Mouse (Mus musculus) embryonic facial prominence, embryonic 14.5 days (tissue): ENCODE data around the gene Ccdc171. TPM values are rescaled to one million over a fixed set of nuclear protein-coding genes. Genes with fewer than 3 reads are reported as not detected.
A peak's percentile ranks its signal among the peaks of the same experiment; 100 is the strongest.
"Not testable (repeated sequence)": the region's sequence is repeated elsewhere in the genome, so short reads cannot be mapped to it uniquely, and the experiment has no call there.

Experiments
- ATAC-seq: fragments of 200-750 bp; cut with Nextera tagmentation; 2 replicates; pipeline ENCODE4 v1.8.0; 2017; ENCODE audit warnings: low read depth, moderate number of reproducible peaks, moderate TSS enrichment
- DNase-seq: peaks from one replicate; pipeline ENCODE4 v3.0.0-alpha.2; 2015; ENCODE audit warnings: low spot score
- H3K27ac ChIP-seq: fragments of 300-500 bp; sonication (generic); replicated peaks from 2 replicates; pipeline ENCODE4 v1.5.1; 2014; ENCODE audit warnings: low read depth, mild to moderate bottlenecking, low read length, moderate library complexity
- H3K27me3 ChIP-seq: fragments of 300-500 bp; sonication (generic); replicated peaks from 2 replicates; pipeline ENCODE4 v1.6.1; 2014; ENCODE audit warnings: low read length; ENCODE audit not compliant: control insufficient read depth, insufficient read depth
- H3K36me3 ChIP-seq: fragments of 300-500 bp; sonication (generic); 2 replicates; pipeline ENCODE4 v1.6.1; 2014; ENCODE audit warnings: low read length, mixed read lengths; ENCODE audit not compliant: control insufficient read depth, insufficient read depth
- H3K4me1 ChIP-seq: fragments of 300-500 bp; sonication (generic); 2 replicates; pipeline ENCODE4 v1.6.1; 2014; ENCODE audit warnings: antibody characterized with exemption, low read length; ENCODE audit not compliant: control insufficient read depth, insufficient read depth
- H3K4me2 ChIP-seq: fragments of 300-500 bp; sonication (generic); 2 replicates; pipeline ENCODE4 v1.6.1; 2014; ENCODE audit warnings: low read depth, mild to moderate bottlenecking, low read length, moderate library complexity, mixed read lengths
- H3K4me3 ChIP-seq: fragments of 300-500 bp; sonication (generic); 2 replicates; pipeline ENCODE4 v1.5.1; 2014; ENCODE audit warnings: low read depth, mild to moderate bottlenecking, low read length
- H3K9ac ChIP-seq: fragments of 300-500 bp; sonication (generic); 2 replicates; pipeline ENCODE4 v1.6.1; 2014; ENCODE audit warnings: low read depth, mild to moderate bottlenecking, low read length, moderate library complexity, mixed read lengths
- H3K9me3 ChIP-seq: fragments of 300-500 bp; sonication (generic); 2 replicates; pipeline ENCODE4 v1.6.1; 2016; ENCODE audit warnings: low read length; ENCODE audit not compliant: control insufficient read depth
- WGBS: fragments of 180-500 bp; shearing (Covaris S2); extraction: QIAGEN DNeasy Blood & Tissue Kit; methylation state at CpG from one replicate; pipeline ENCODE4 v1.1.7; 2014; 5-methylcytosine and 5-hydroxymethylcytosine counted together
- polyA plus RNA-seq: library from polyadenylated mRNA; unstranded; fragments of >200 nt; fragmentation: Nextera tagmentation; extraction: Ambion mirVana; gene quantifications from 2 replicates; pipeline ENCODE4 v1.2.1, GENCODE M21; 2014

Gene Ccdc171
- polyA plus RNA-seq, 1 experiment from 2014 or later: 4.0 TPM

GRCm38 (mm10) chr4:83571033-83571432, 45.7 kb downstream of the Ccdc171 start:
- H3K4me2 ChIP-seq: no peak overlapping the region
- no peaks in the 10 kb centered on the region for H3K27me3 ChIP-seq
- H3K36me3 ChIP-seq: no peaks in the 10 kb centered on the region
- no peak for ATAC-seq
- no peak overlapping the region for H3K9ac ChIP-seq
- H3K9me3 ChIP-seq: no peaks in the 10 kb centered on the region
- H3K4me1 ChIP-seq: no peaks in the 10 kb centered on the region
- no peak for DNase-seq
- H3K27ac ChIP-seq: no peak overlapping the region
- no peak overlapping the region for H3K4me3 ChIP-seq
- WGBS: 83% methylated on average over 5 of the region's 5 CpGs

DNA sequence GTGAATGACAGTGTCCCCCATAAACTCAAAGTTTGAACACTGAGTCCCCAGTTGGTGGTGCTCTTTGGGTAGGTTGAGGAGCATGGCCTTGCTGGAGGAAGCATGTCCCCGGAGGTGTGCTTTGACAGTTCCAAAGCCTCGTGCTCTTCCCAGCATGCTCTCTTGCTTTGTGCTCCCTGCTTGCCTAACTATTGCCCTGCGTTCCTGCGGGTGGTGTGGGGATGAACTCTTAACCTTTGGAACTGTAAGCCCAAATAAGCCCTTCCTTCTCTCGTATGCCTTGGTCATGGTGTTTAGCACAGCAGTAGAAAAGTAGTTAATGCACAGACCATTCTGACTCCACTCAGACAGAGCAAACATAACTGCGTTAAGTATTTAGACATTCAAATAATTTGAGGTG, 47.2 kb downstream of the Ccdc171 start:
- H3K27ac ChIP-seq: no peak overlapping the region
- no peaks in the 10 kb centered on the region for H3K27me3 ChIP-seq
- WGBS: 54% methylated on average over 6 of the region's 6 CpGs

DNA sequence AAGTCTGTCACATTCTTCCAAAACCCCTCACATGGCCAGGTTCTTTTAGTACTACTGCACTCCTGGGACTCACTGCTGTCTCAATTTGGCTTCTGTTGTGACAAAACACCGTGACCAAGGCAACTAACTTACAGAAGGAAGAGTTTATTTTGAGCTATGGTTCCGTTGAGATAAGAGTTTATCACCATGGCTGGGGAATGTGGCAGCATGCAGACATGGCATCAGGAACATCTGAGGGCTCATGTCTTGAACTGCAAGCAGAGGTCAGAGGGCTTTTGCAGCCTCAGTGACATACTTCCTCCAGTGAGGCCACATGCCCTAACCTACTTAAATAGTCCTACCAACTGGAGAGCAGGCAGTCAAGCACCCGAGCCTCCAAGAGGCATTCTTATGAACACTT, 51.0 kb downstream of the Ccdc171 start:
- no peaks in the 10 kb centered on the region for H3K9me3 ChIP-seq
- H3K4me3 ChIP-seq: no peak overlapping the region
- DNase-seq (no peak), ATAC-seq (no peak)
- H3K36me3 ChIP-seq: no peaks in the 10 kb centered on the region
- no peak overlapping the region for H3K9ac ChIP-seq
- H3K27me3 ChIP-seq: no peaks in the 10 kb centered on the region
- H3K4me1 ChIP-seq: no peaks in the 10 kb centered on the region
- 70% methylated on average over 3 of the region's 3 CpGs for WGBS
- no peak overlapping the region for H3K27ac ChIP-seq
- H3K4me2 ChIP-seq: no peak overlapping the region

More for the DNA sequence above, 47.2 kb downstream of the Ccdc171 start:
- ATAC-seq: no peak
- Histone ChIP-seq H3K9me3 (no peaks in the 10 kb centered on the region), H3K36me3 (no peaks in the 10 kb centered on the region), H3K4me3 (no peak overlapping the region), H3K4me1 (no peaks in the 10 kb centered on the region), H3K4me2 (no peak overlapping the region), H3K9ac (no peak overlapping the region)
- DNase-seq: no peak

DNA sequence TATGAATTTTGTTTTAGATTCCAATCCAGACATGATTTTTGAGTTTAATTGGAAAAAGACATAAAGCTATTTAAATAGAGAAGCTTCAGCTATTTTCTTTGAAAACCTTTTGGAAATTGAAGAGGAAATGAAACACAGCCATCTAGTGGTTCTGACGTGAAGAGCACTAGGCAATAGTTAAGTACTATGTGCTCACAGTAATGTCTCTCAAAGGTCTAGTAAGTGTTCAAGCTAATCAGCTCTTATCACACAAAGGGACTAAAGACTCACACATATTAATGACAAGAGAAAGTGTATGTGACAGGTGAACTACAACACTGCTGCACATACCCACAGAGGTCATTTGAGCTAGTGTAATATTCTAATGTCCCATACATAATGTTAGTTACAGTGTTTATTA, 54.8 kb downstream of the Ccdc171 start:
- no peaks in the 10 kb centered on the region for H3K4me1 ChIP-seq
- DNase-seq (peak; percentile 13), ATAC-seq (no peak)
- H3K9ac ChIP-seq: no peak overlapping the region
- H3K36me3 ChIP-seq: no peaks in the 10 kb centered on the region
- H3K4me3 ChIP-seq: no peak overlapping the region
- no peaks in the 10 kb centered on the region for H3K27me3 ChIP-seq
- H3K9me3 ChIP-seq: no peaks in the 10 kb centered on the region
- H3K4me2 ChIP-seq: no peak overlapping the region
- 19% methylated on average over 1 of the region's 1 CpGs for WGBS
- H3K27ac ChIP-seq: no peak overlapping the region

DNA sequence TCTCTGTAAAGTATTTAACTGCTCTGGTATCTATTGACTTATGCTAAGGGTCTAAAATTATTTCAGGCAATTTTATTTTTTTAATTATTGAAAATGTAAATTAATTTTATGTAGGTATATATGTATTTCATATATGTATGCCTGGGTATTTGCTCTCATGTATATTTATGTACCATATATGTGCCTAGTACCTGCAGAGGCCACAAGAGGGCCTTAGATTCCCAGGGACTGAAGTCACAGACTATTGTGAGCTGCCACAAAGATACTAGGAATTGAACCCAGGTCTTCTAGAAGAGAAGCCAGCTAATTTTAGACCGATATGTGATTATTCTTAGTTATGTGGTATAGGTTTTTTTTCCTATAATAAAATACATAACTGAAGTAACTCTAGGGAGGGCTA, 62.2 kb downstream of the Ccdc171 start:
- no peak for ATAC-seq
- no peaks in the 10 kb centered on the region for H3K36me3 ChIP-seq
- no peaks in the 10 kb centered on the region for H3K9me3 ChIP-seq
- H3K4me2 ChIP-seq: no peak overlapping the region
- no peaks in the 10 kb centered on the region for H3K4me1 ChIP-seq
- H3K27me3 ChIP-seq: no peaks in the 10 kb centered on the region
- DNase-seq: no peak
- no peak overlapping the region for H3K27ac ChIP-seq
- H3K4me3 ChIP-seq: no peak overlapping the region
- H3K9ac ChIP-seq: no peak overlapping the region
- 93% methylated on average over 1 of the region's 1 CpGs for WGBS

GRCm38 (mm10) chr4:83596486-83596885, 71.1 kb downstream of the Ccdc171 start:
- DNase-seq: no peak
- no peaks in the 10 kb centered on the region for H3K36me3 ChIP-seq
- H3K27ac ChIP-seq: no peak overlapping the region
- H3K4me3 ChIP-seq: no peak overlapping the region
- no peak overlapping the region for H3K4me2 ChIP-seq
- 16% methylated on average over 2 of the region's 2 CpGs for WGBS
- H3K9me3 ChIP-seq: no peaks in the 10 kb centered on the region
- no peak for ATAC-seq
- H3K9ac ChIP-seq: no peak overlapping the region
- H3K4me1 ChIP-seq: no peaks in the 10 kb centered on the region
- H3K27me3 ChIP-seq: no peaks in the 10 kb centered on the region

GRCm38 (mm10) chr4:83611111-83611510, 85.8 kb downstream of the Ccdc171 start:
- Histone ChIP-seq H3K9me3 (no peaks in the 10 kb centered on the region), H3K27me3 (no peaks in the 10 kb centered on the region), H3K4me1 (no peaks in the 10 kb centered on the region), H3K36me3 (no peaks in the 10 kb centered on the region), H3K27ac (no peak overlapping the region), H3K4me2 (no peak overlapping the region), H3K4me3 (no peak overlapping the region), H3K9ac (no peak overlapping the region)
- WGBS: 79% methylated on average over 3 of the region's 3 CpGs
- ATAC-seq (no peak), DNase-seq (no peak)

DNA sequence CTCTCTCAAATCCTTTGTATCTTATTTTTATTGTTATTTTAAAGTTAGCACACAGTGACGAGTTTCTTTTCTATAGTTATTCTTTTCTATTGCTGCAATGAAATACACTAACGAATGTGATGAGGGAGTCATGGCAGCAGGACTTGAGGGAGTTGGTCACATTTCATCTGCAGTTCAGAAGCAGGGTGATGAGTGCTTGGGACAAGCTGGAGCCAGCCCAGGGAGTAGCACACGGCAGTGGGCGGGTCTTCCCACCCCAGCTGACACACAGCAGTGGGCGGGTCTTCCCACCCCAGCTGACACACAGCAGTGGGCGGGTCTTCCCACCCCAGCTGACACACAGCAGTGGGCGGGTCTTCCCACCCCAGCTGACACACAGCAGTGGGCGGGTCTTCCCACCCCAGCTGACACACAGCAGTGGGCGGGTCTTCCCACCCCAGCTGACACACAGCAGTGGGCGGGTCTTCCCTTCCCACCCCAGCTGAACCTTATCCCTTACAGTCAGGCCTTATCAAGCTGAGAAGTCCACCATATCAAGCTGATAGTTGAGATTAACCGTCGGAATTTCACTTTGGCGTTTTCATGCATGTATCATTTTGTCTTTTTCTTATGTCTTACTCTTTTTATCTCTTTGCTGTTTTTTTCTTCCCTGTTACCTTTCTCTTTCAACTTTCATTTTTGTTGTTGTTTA, 97.8 kb downstream of the Ccdc171 start:
- not testable (repeated sequence) for H3K36me3 ChIP-seq, H3K27ac ChIP-seq, DNase-seq, ATAC-seq, H3K4me3 ChIP-seq, H3K27me3 ChIP-seq, H3K4me1 ChIP-seq, H3K9ac ChIP-seq, H3K9me3 ChIP-seq, H3K4me2 ChIP-seq
- 27% methylated on average over 9 of the region's 13 CpGs for WGBS

DNA sequence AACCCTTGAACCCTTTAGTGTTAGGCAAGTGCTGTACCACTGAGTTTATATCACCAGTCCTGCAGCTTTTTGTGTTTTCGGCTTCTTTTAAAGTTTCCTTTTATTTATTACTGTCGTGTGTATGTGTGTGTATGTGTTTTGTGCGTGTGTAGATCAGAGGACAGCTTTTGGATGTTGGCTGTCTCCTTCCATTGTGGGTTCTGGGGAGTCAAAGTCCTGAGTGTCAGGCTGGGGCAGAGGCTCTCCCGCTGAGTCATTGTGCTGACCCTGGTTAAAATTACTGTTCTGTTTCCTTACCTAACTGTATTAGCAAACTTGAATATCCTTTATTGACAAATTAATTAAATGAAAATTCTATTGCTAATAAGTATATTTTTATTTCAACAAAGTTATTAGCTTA, 98.4 kb downstream of the Ccdc171 start:
- no peaks in the 10 kb centered on the region for H3K4me1 ChIP-seq
- no peak overlapping the region for H3K4me3 ChIP-seq
- H3K9ac ChIP-seq: no peak overlapping the region
- H3K27me3 ChIP-seq: no peaks in the 10 kb centered on the region
- H3K9me3 ChIP-seq: no peaks in the 10 kb centered on the region
- no peak overlapping the region for H3K4me2 ChIP-seq
- ATAC-seq (no peak), DNase-seq (no peak)
- H3K36me3 ChIP-seq: no peaks in the 10 kb centered on the region
- 92% methylated on average over 4 of the region's 4 CpGs for WGBS
- no peak overlapping the region for H3K27ac ChIP-seq
